22 mouse cellular contexts compared by ENCODE assay signal in genomic region chr16:33482309-33482708, GRCm38 (mm10).
"Had no signal": no experiment of that assay in that cellular context is flagged by ENCODE, and none has a peak within 500 bp of the region (broad histone marks: within the 10 kb centered on the region; RNA-seq: fewer than 3 reads in every experiment).

No protein-coding gene starts in this region.

- H3K27ac ChIP-seq: hindbrain, embryonic 13.5 days; hindbrain, embryonic 15.5 days; hindbrain, postnatal 0 days; kidney, embryonic 15.5 days; kidney, postnatal 0 days; limb, embryonic 13.5 days; limb, embryonic 15.5 days; liver, embryonic 12.5 days; liver, embryonic 14.5 days had no signal

- H3K4me2 ChIP-seq: hindbrain, embryonic 13.5 days; hindbrain, embryonic 15.5 days; kidney, embryonic 15.5 days; limb, embryonic 13.5 days; limb, embryonic 15.5 days; liver, embryonic 12.5 days had no signal

- H3K4me3 ChIP-seq: hindbrain, embryonic 13.5 days; hindbrain, embryonic 15.5 days; kidney, embryonic 15.5 days; limb, embryonic 13.5 days; limb, embryonic 15.5 days; liver, embryonic 12.5 days had no signal

- H3K9ac ChIP-seq: hindbrain, embryonic 13.5 days; hindbrain, embryonic 15.5 days; kidney, embryonic 15.5 days; limb, embryonic 13.5 days; limb, embryonic 15.5 days; liver, embryonic 12.5 days; liver, embryonic 14.5 days had no signal

- H3K27me3 ChIP-seq: hindbrain, embryonic 13.5 days; hindbrain, embryonic 15.5 days; kidney, embryonic 15.5 days; limb, embryonic 13.5 days; limb, embryonic 15.5 days; liver, embryonic 12.5 days had no signal

- DNase-seq: gastrocnemius, postnatal 14 days; gastrocnemius, postnatal 36 days; kidney, adult 11 months; kidney, adult 2 months; kidney, adult 9 months; kidney, postnatal 14 days; kidney, postnatal 36 days; layer of hippocampus, adult 9-11 months; layer of hippocampus, postnatal 36 days; left cerebral cortex, postnatal 4 days; lung, adult 18-20 months had no signal

- H3K9me3 ChIP-seq: hindbrain, embryonic 13.5 days; hindbrain, embryonic 15.5 days; kidney, embryonic 15.5 days; limb, embryonic 13.5 days; limb, embryonic 15.5 days; liver, embryonic 12.5 days had no signal

- ATAC-seq: forebrain, embryonic 16.5 days; hindbrain, postnatal 0 days; intestine, embryonic 16.5 days; liver, embryonic 12.5 days had no signal

- H3K4me1 ChIP-seq: hindbrain, embryonic 13.5 days; hindbrain, embryonic 15.5 days; kidney, embryonic 15.5 days; limb, embryonic 13.5 days; limb, embryonic 15.5 days; liver, embryonic 12.5 days had no signal
